Mouse (Mus musculus): Measurements from ENCODE around the gene Fam133b. TPM values are rescaled to one million over a fixed set of nuclear protein-coding genes. Genes with fewer than 3 reads are reported as not detected.
A peak's percentile ranks its signal among the peaks of the same experiment; 100 is the strongest.

Gene Fam133b
- polyA plus RNA-seq, 1 experiment from 2014 or later = 25.0 TPM

DNA sequence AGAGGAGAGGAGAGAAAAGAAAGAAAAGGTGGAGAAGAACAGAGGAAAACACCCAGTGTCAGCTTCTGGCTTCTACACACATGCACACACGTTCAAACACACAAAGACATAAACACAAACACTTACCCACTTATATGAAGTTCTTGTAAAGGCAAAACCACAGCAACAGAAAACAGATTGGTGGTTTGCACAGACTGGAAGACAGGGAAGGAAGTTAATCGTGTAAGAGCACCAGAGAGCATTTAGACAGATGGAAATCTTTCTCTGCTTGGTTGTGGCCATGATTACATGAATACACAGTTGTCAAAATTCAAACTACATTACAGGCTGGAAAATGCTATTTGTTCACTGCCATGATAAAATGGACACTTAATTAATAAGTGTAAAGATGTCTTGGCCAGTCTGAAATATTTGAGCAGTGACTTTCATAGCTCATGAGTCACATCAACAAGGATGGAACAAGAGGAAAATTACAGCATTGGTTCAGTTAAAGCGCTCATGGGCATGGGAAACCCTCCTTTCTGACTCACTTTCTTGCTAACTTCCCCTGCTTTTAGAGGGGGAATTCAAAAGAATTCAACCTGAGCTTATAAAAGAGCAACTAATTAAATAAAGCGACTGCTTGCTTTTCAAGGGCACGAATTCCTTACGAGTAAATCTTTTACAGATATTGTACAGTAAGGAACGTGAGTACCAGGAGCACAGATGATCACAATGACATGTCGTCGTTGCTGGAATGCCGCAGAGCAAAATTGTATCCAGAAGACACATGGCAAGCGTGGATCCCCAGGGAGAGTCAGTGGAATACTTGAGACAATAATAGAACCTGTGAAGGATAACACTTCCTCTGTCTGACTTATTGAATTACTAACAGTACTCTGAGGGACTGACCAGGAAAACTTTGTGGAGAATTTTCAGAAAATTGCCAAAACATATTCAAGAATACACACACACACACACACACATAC, 4.8 kb upstream of the Fam133b start:
- Histone ChIP-seq H3K4me2 (replicated peaks) (no peak overlapping the region), H3K9ac (no peak overlapping the region), H3K27me3 (ENCODE audit: control insufficient read depth, insufficient read depth, low read length) (no peaks in the 10 kb centered on the region), H3K4me3 (replicated peaks; ENCODE audit: low read length) (no peak overlapping the region), H3K4me1 (replicated peaks; ENCODE audit: control insufficient read depth, insufficient read depth, low read length) (no peaks in the 10 kb centered on the region), H3K36me3 (replicated peaks; ENCODE audit: control insufficient read depth, insufficient read depth) (no peaks in the 10 kb centered on the region), H3K27ac (no peak overlapping the region), H3K9me3 (ENCODE audit: control insufficient read depth, low read length) (no peaks in the 10 kb centered on the region)
- ATAC-seq (ENCODE audit: low FRiP score) (no peak), DNase-seq (ENCODE audit: low spot score) (no peak)
- WGBS = 67% methylated on average over 11 of the region's 11 CpGs

DNA sequence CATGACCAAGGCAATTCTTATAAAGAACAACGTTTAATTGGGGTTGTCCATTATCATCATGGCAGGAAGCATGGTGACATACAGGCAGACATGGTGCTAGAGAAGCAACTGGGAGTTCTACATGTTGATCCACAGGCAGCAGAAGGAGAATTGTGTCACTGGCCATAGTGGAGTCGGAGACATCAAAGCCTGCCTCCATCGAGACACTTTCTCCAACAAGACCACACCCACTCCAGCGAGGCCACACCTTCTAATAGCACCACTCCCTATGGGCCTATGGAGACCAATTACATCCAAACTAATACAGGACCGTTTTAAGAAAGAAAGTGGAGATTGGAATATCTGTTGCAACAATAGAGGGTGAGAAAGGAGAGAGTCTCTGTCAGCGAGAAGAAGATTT, 1.8 kb upstream of the Fam133b start:
- ATAC-seq (ENCODE audit: low FRiP score) (no peak), DNase-seq (ENCODE audit: low spot score) (no peak)
- 86% methylated on average over 6 of the region's 6 CpGs for WGBS
- no peak overlapping the region for H3K9ac ChIP-seq
- H3K27me3 ChIP-seq (ENCODE audit: control insufficient read depth, insufficient read depth, low read length) = no peaks in the 10 kb centered on the region
- H3K4me2 ChIP-seq (replicated peaks) = no peak overlapping the region
- H3K4me1 ChIP-seq (replicated peaks; ENCODE audit: control insufficient read depth, insufficient read depth, low read length) = peaks cover 13% of the 10 kb centered on the region; the same call in 1 of the 2 replicates
- H3K36me3 ChIP-seq (replicated peaks; ENCODE audit: control insufficient read depth, insufficient read depth) = no peaks in the 10 kb centered on the region
- no peak overlapping the region for H3K27ac ChIP-seq
- H3K9me3 ChIP-seq (ENCODE audit: control insufficient read depth, low read length) = no peaks in the 10 kb centered on the region
- no peak overlapping the region for H3K4me3 ChIP-seq (replicated peaks; ENCODE audit: low read length)

DNA sequence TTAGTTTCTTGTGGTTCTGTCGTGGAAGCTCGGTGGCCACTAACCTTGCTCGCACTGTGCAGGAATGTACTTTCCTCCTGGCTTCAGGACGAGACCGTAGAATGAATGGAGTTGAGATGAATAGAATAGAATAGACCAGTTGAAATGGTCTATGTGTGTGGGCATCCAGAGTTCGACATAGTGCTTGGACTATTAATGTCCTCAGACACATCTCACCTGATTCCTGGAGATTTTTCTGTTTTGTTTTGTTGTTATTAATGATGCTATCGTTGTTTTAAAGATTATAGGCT, 792 bp downstream of the Fam133b start:
- H3K27me3 ChIP-seq (ENCODE audit: control insufficient read depth, insufficient read depth, low read length) = no peaks in the 10 kb centered on the region
- peaks cover 13% of the 10 kb centered on the region; the same call in 1 of the 2 replicates for H3K4me1 ChIP-seq (replicated peaks; ENCODE audit: control insufficient read depth, insufficient read depth, low read length)
- 7% methylated on average over 7 of the region's 7 CpGs for WGBS
- no peak overlapping the region for H3K27ac ChIP-seq
- ATAC-seq (ENCODE audit: low FRiP score) = peak; percentile 28; the same call in 1 of the 2 replicates
- H3K4me3 ChIP-seq (replicated peaks; ENCODE audit: low read length) = peak overlapping the region; percentile 87
- H3K4me2 ChIP-seq (replicated peaks) = peak overlapping the region; percentile 54
- H3K9me3 ChIP-seq (ENCODE audit: control insufficient read depth, low read length) = no peaks in the 10 kb centered on the region
- DNase-seq (ENCODE audit: low spot score) = no peak
- H3K36me3 ChIP-seq (replicated peaks; ENCODE audit: control insufficient read depth, insufficient read depth) = no peaks in the 10 kb centered on the region
- peak overlapping the region; percentile 87 for H3K9ac ChIP-seq

DNA sequence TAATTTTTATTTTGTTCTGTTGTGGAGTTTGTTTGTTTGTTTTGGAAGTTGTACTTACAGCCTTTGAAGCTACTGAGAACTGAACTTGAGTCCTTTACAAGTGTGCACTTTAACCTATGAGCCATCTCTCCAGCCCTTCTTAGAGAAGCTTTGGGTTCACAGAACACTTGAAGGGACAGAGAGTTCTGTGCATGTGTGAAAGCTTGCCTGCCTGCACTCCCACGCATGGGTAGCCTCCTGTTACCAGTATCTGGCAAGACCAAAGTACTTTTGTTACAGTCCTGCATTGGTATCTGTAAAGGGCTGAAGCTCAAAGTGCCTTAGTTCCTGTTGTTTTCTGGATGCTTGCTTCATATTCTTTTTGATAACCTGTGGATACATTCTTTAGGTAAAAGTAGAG, 2.6 kb downstream of the Fam133b start:
- H3K9ac ChIP-seq = no peak overlapping the region

DNA sequence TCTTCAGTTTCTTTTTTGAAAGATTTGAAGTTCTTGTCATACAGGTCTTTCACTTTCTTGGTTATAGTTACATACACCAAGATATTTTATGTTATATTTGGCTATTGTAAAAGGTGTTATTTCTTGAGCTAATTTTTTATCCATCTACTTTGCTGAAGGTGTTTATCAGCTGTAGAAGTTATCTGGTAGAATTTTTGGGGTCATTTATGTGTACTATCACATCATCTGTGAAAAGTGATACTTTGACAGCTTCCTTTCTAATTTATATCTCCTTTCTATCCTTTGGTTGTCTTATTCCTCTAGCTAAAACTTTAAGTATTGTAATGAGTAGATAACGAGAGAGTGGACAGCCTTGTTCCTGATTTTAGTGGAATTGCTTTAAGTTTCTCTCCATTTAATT, 7.8 kb downstream of the Fam133b start:
- Histone ChIP-seq H3K9ac (no peak overlapping the region), H3K36me3 (replicated peaks; ENCODE audit: control insufficient read depth, insufficient read depth) (peaks cover 18% of the 10 kb centered on the region), H3K27me3 (ENCODE audit: control insufficient read depth, insufficient read depth, low read length) (no peaks in the 10 kb centered on the region), H3K4me2 (replicated peaks) (no peak overlapping the region), H3K27ac (no peak overlapping the region), H3K4me3 (replicated peaks; ENCODE audit: low read length) (no peak overlapping the region), H3K4me1 (replicated peaks; ENCODE audit: control insufficient read depth, insufficient read depth, low read length) (no peaks in the 10 kb centered on the region), H3K9me3 (ENCODE audit: control insufficient read depth, low read length) (no peaks in the 10 kb centered on the region)
- no peak for DNase-seq (ENCODE audit: low spot score)
- no peak for ATAC-seq (ENCODE audit: low FRiP score)
- 96% methylated on average over 1 of the region's 1 CpGs for WGBS

More for the DNA sequence above, 2.6 kb downstream of the Fam133b start:
- Histone ChIP-seq H3K4me2 (replicated peaks) (no peak overlapping the region), H3K27me3 (ENCODE audit: control insufficient read depth, insufficient read depth, low read length) (no peaks in the 10 kb centered on the region), H3K9me3 (ENCODE audit: control insufficient read depth, low read length) (no peaks in the 10 kb centered on the region), H3K36me3 (replicated peaks; ENCODE audit: control insufficient read depth, insufficient read depth) (no peaks in the 10 kb centered on the region), H3K27ac (no peak overlapping the region), H3K4me3 (replicated peaks; ENCODE audit: low read length) (no peak overlapping the region), H3K4me1 (replicated peaks; ENCODE audit: control insufficient read depth, insufficient read depth, low read length) (peaks cover 13% of the 10 kb centered on the region; the same call in 1 of the 2 replicates)
- 95% methylated on average over 1 of the region's 1 CpGs for WGBS
- ATAC-seq (ENCODE audit: low FRiP score) (no peak), DNase-seq (ENCODE audit: low spot score) (no peak)

DNA sequence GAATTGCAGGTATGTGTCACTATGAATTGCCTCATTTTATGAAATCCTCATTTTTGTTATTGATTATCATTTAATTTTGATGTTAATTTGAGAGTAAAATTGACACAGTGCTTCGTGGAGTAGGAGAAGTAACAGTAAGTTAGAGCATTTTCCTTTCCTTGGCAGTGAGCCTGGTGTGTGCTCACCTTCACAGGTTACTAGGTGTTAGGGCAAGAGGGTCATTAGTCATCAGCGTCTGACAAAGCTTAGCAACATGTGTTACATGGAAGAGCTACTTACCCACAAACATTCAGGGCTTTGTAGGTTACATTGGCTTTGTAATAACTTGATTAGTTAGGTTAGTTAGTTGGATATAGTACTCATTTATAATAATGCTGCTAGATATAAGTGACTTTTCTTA, 10.6 kb downstream of the Fam133b start:
- H3K4me2 ChIP-seq (replicated peaks) = no peak overlapping the region
- H3K9me3 ChIP-seq (ENCODE audit: control insufficient read depth, low read length) = no peaks in the 10 kb centered on the region
- H3K4me1 ChIP-seq (replicated peaks; ENCODE audit: control insufficient read depth, insufficient read depth, low read length) = no peaks in the 10 kb centered on the region
- H3K27me3 ChIP-seq (ENCODE audit: control insufficient read depth, insufficient read depth, low read length) = no peaks in the 10 kb centered on the region
- H3K27ac ChIP-seq = no peak overlapping the region
- DNase-seq (ENCODE audit: low spot score) (no peak), ATAC-seq (ENCODE audit: low FRiP score) (no peak)
- H3K4me3 ChIP-seq (replicated peaks; ENCODE audit: low read length) = no peak overlapping the region
- WGBS = 92% methylated on average over 2 of the region's 2 CpGs
- peaks cover 44% of the 10 kb centered on the region for H3K36me3 ChIP-seq (replicated peaks; ENCODE audit: control insufficient read depth, insufficient read depth)
- no peak overlapping the region for H3K9ac ChIP-seq

DNA sequence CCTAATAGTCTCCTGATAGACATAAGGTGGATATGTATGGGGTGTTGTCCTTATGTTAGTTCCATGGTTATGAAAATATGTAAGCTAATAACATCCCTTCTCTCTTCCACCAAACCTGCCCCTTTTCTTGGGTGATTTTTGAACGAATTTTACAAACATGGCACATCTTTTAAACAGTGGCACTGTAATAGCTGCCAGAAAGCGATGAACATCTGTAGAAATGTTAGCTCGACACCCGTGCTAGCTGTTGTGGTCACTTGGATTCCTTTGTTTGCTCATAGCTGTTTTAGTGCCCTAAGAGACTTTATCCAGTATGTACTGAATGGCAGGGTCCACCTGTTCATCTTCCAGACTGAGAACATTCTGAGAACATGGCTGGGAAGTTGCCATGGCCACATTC, 27.6 kb downstream of the Fam133b start, which contains the start of gene 1700109H08Rik:
Gene 1700109H08Rik (plus strand): TSS at position 301 of the 400 bp plus-strand sequence.
- no peak within 1 kb of the TSS for H3K4me2 ChIP-seq (replicated peaks)
- no peaks in the 10 kb centered on the region for H3K4me1 ChIP-seq (replicated peaks; ENCODE audit: control insufficient read depth, insufficient read depth, low read length)
- no peak within 1 kb of the TSS for H3K27ac ChIP-seq
- H3K27me3 ChIP-seq (ENCODE audit: control insufficient read depth, insufficient read depth, low read length) = no peaks in the 10 kb centered on the region
- peaks cover 95% of the 10 kb centered on the region for H3K36me3 ChIP-seq (replicated peaks; ENCODE audit: control insufficient read depth, insufficient read depth)
- no peak within 1 kb of the TSS for H3K4me3 ChIP-seq (replicated peaks; ENCODE audit: low read length)
- H3K9me3 ChIP-seq (ENCODE audit: control insufficient read depth, low read length) = no peaks in the 10 kb centered on the region
- no peak within 1 kb of the TSS for H3K9ac ChIP-seq
- WGBS = 94% methylated on average over 4 of the region's 4 CpGs
- no peak for DNase-seq (ENCODE audit: low spot score)
- ATAC-seq (ENCODE audit: low FRiP score) = no peak

DNA sequence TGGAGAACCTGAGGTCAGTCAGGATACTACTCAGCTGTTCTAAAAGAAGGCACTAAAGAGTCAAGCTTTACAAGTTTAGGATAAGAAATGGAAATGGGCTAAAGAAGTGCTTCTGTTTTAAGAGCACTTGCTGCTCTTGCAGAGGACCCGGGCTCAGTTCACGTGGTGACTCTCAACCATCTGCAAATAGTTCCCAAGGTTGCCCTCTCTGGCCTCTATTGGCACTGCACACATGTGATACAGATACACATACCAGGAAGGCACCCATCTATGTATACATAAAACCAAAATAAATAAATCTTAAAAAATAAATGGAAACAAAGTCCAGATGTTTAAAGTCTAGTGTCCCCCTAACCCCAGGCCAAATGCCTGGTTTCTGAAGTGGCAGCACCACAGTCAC, 31.2 kb downstream of the Fam133b start:
- H3K9ac ChIP-seq = no peak overlapping the region
- no peaks in the 10 kb centered on the region for H3K27me3 ChIP-seq (ENCODE audit: control insufficient read depth, insufficient read depth, low read length)
- H3K4me1 ChIP-seq (replicated peaks; ENCODE audit: control insufficient read depth, insufficient read depth, low read length) = no peaks in the 10 kb centered on the region
- H3K27ac ChIP-seq = no peak overlapping the region
- DNase-seq (ENCODE audit: low spot score) (no peak), ATAC-seq (ENCODE audit: low FRiP score) (no peak)
- 94% methylated on average over 2 of the region's 2 CpGs for WGBS
- H3K36me3 ChIP-seq (replicated peaks; ENCODE audit: control insufficient read depth, insufficient read depth) = peaks cover 97% of the 10 kb centered on the region
- no peak overlapping the region for H3K4me3 ChIP-seq (replicated peaks; ENCODE audit: low read length)
- no peaks in the 10 kb centered on the region for H3K9me3 ChIP-seq (ENCODE audit: control insufficient read depth, low read length)
- H3K4me2 ChIP-seq (replicated peaks) = no peak overlapping the region

DNA sequence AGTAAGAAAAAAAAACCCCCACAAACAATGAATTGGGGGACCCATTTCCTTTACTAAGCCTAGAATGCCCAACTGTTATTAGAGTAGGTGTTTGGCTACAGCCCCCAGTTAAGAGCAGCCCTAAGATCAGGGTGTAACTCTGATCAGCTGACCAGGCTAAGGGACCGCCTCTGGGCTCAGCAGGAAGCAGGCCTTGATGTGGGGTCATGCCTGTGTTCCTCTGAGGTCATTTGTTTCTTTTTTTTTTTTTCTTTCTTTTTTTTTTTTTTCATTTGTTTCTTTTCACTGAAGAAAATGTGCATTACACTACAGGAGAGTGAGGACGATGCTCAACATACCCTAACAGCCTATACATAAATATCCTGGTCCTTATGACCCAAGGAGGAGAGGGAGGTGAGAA, 34.3 kb downstream of the Fam133b start:
- no peak overlapping the region for H3K9ac ChIP-seq
- H3K4me3 ChIP-seq (replicated peaks; ENCODE audit: low read length) = no peak overlapping the region
- no peaks in the 10 kb centered on the region for H3K9me3 ChIP-seq (ENCODE audit: control insufficient read depth, low read length)
- no peaks in the 10 kb centered on the region for H3K4me1 ChIP-seq (replicated peaks; ENCODE audit: control insufficient read depth, insufficient read depth, low read length)
- no peaks in the 10 kb centered on the region for H3K27me3 ChIP-seq (ENCODE audit: control insufficient read depth, insufficient read depth, low read length)
- H3K4me2 ChIP-seq (replicated peaks) = no peak overlapping the region
- DNase-seq (ENCODE audit: low spot score) = no peak
- no peak for ATAC-seq (ENCODE audit: low FRiP score)
- no peak overlapping the region for H3K27ac ChIP-seq
- H3K36me3 ChIP-seq (replicated peaks; ENCODE audit: control insufficient read depth, insufficient read depth) = peaks cover 96% of the 10 kb centered on the region
- WGBS = 97% methylated on average over 2 of the region's 2 CpGs
